Mouse (Mus musculus) stomach, postnatal 0 days (tissue): Measurements from ENCODE around the gene Negr1.

ENCODE experiments used
- CTCF ChIP-seq: IDR thresholded peaks from 2 replicates; pipeline ENCODE4 v1.5.1; 2016; ENCODE audit warnings: antibody characterized with exemption, low read depth, mild to moderate bottlenecking, moderate library complexity
- EP300 ChIP-seq: optimal IDR thresholded peaks from 2 replicates; pipeline ENCODE3; 2016; ENCODE audit warnings: antibody characterized with exemption

- TF ChIP-seq EP300 (no peak), CTCF (no peak)
Observed at GRCm38 (mm10) chr3:156968764-156969163, 407.2 kb downstream of the Negr1 start.
